Mouse (Mus musculus): Measurements from ENCODE around the gene Tmc1. TPM values are rescaled to one million over a fixed set of nuclear protein-coding genes. Genes with fewer than 3 reads are reported as not detected.

The Tmc1 gene
- polyA plus RNA-seq, 1 experiment from 2014 or later, result 0.07 TPM

Other genes starting within 250 kb of the Tmc1 start
- 8.3 and 9.2 TPM in 2 replicates for gene Aldh1a7, start 226.6 kb downstream of the Tmc1 start, polyA plus RNA-seq (2014; fragmentation: Nextera tagmentation; extraction: Ambion mirVana)